Mouse (Mus musculus) embryo, embryonic 10 days (tissue): ENCODE results near the gene Pcdh9.

Experiments
- DNase-seq: peaks from one replicate; pipeline ENCODE4 v3.0.0-alpha.2; 2015; ENCODE audit warnings: low spot score

The Pcdh9 gene

DNA sequence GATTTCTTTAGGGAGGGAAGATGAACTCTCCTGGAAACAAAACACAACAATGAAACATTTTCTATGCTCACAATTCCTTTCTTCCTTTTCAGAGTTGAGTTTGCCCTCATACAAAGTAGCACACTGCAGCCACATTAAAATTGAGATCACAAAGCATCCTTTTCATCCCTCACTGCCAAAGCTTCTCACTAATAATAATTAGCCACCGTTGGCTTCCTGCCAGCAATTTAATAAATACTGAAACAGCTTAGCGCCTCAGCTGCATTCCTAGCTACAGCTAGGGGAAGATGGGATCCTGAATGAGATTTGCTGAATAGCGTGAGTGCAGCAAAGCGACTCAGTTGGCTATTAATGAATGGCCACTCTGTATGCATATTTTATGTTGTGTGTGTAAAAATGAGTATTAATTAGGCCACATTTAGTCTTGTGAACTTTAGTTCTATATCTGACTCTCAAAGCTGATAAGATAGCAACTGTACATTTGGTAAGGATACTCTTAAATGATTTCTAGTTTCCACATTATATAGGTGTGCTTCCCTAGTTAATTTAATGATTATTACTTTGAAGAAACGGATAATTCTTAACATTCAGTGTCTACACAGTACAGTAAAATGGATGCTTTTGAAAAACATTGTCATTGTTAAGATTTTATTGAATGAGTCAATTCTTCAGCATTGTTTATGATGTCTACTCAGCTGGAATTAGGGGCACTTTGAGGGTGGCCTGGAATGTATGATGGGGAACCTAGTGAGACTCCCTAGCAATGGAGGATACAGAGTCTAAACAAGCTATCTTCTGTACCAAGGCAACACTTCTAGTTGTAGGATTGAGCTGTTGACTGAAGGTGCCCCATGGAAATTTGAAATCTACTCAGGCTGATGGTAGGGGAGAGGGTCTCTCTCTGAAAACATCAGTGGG lies 881.1 kb downstream of the Pcdh9 start:
- DNase-seq: peak; percentile 17
